Mouse (Mus musculus): Measurements from ENCODE around the gene Amhr2.

Gene Amhr2

GRCm38 (mm10) chr15:102445146-102445545 is at the start of gene Amhr2:
TSS of gene Amhr2 (plus strand) at chr15:102445367.
- DNase-seq (ENCODE audit: extremely low spot score, low read depth, low spot score): no peak

GRCm38 (mm10) chr15:102398629-102399028 is 46.5 kb upstream of the Amhr2 start:
- no peak for DNase-seq (ENCODE audit: extremely low spot score, low read depth, low spot score)

GRCm38 (mm10) chr15:102399229-102400221 is 45.6 kb upstream of the Amhr2 start:
- DNase-seq (ENCODE audit: extremely low spot score, low read depth, low spot score): no peak

- DNase-seq (ENCODE audit: extremely low spot score, low read depth, low spot score): no peak
These were observed 44.6 kb upstream of the Amhr2 start for GRCm38 (mm10) chr15:102400476-102401045.

GRCm38 (mm10) chr15:102401278-102401677 is 43.9 kb upstream of the Amhr2 start:
- DNase-seq (ENCODE audit: extremely low spot score, low read depth, low spot score): no peak

GRCm38 (mm10) chr15:102402210-102402609 is 43.0 kb upstream of the Amhr2 start:
- DNase-seq (ENCODE audit: extremely low spot score, low read depth, low spot score): no peak

GRCm38 (mm10) chr15:102404608-102405488 is 40.3 kb upstream of the Amhr2 start:
- DNase-seq (ENCODE audit: extremely low spot score, low read depth, low spot score): no peak

GRCm38 (mm10) chr15:102405489-102406195 is 39.5 kb upstream of the Amhr2 start, which contains the start of gene Sp1:
TSS of gene Sp1 (plus strand) at chr15:102406143.
- DNase-seq (ENCODE audit: extremely low spot score, low read depth, low spot score): peak; percentile 100

- DNase-seq (ENCODE audit: extremely low spot score, low read depth, low spot score): no peak
These were observed 38.8 kb upstream of the Amhr2 start for GRCm38 (mm10) chr15:102406196-102406911.

- no peak for DNase-seq (ENCODE audit: extremely low spot score, low read depth, low spot score)
These were observed 38.1 kb upstream of the Amhr2 start for GRCm38 (mm10) chr15:102406912-102407580.

GRCm38 (mm10) chr15:102407681-102408557 is 37.2 kb upstream of the Amhr2 start:
- DNase-seq (ENCODE audit: extremely low spot score, low read depth, low spot score): no peak

- no peak for DNase-seq (ENCODE audit: extremely low spot score, low read depth, low spot score)
These were observed 36.5 kb upstream of the Amhr2 start for GRCm38 (mm10) chr15:102408558-102409130.

GRCm38 (mm10) chr15:102409286-102409685 is 35.9 kb upstream of the Amhr2 start:
- DNase-seq (ENCODE audit: extremely low spot score, low read depth, low spot score): no peak

GRCm38 (mm10) chr15:102411077-102411476 is 34.1 kb upstream of the Amhr2 start:
- DNase-seq (ENCODE audit: extremely low spot score, low read depth, low spot score): no peak

- no peak for DNase-seq (ENCODE audit: extremely low spot score, low read depth, low spot score)
These were observed 31.5 kb upstream of the Amhr2 start for GRCm38 (mm10) chr15:102413687-102414086.

GRCm38 (mm10) chr15:102417524-102417923 is 27.6 kb upstream of the Amhr2 start:
- no peak for DNase-seq (ENCODE audit: extremely low spot score, low read depth, low spot score)

GRCm38 (mm10) chr15:102420986-102421385 is 24.2 kb upstream of the Amhr2 start:
- DNase-seq (ENCODE audit: extremely low spot score, low read depth, low spot score): no peak

- DNase-seq (ENCODE audit: extremely low spot score, low read depth, low spot score): no peak
These were observed 23.7 kb upstream of the Amhr2 start for GRCm38 (mm10) chr15:102421437-102421836.
